Mouse (Mus musculus): ENCODE measurements around the gene Col25a1.
A peak's percentile ranks its signal among the peaks of the same experiment; 100 is the strongest.

The Col25a1 gene

GRCm38 (mm10) chr3:130166875-130167274 lies 35.6 kb downstream of the Col25a1 start:
- DNase-seq: no peak

- no peak for DNase-seq
These were observed 41.5 kb downstream of the Col25a1 start for GRCm38 (mm10) chr3:130172764-130173163.

GRCm38 (mm10) chr3:130180181-130180940 lies 49.1 kb downstream of the Col25a1 start:
- DNase-seq: peak; percentile 75

- peak; percentile 8 for DNase-seq
These were observed 49.8 kb downstream of the Col25a1 start for GRCm38 (mm10) chr3:130180964-130181590.

GRCm38 (mm10) chr3:130181591-130181980 lies 50.3 kb downstream of the Col25a1 start:
- no peak for DNase-seq

GRCm38 (mm10) chr3:130182450-130182849 lies 51.1 kb downstream of the Col25a1 start:
- DNase-seq: no peak

GRCm38 (mm10) chr3:130185111-130185510 lies 53.8 kb downstream of the Col25a1 start:
- no peak for DNase-seq

- peak; percentile 8 for DNase-seq
These were observed 56.3 kb downstream of the Col25a1 start for GRCm38 (mm10) chr3:130187588-130187987.

- DNase-seq: no peak
These were observed 62.1 kb downstream of the Col25a1 start for GRCm38 (mm10) chr3:130193450-130193849.

- no peak for DNase-seq
These were observed 83.3 kb downstream of the Col25a1 start for GRCm38 (mm10) chr3:130214631-130215030.

- DNase-seq: no peak
These were observed 84.8 kb downstream of the Col25a1 start for GRCm38 (mm10) chr3:130216141-130216540.

GRCm38 (mm10) chr3:130216646-130217045 lies 85.3 kb downstream of the Col25a1 start:
- DNase-seq: no peak

- DNase-seq: no peak
These were observed 86.4 kb downstream of the Col25a1 start for GRCm38 (mm10) chr3:130217705-130218104.

GRCm38 (mm10) chr3:130218232-130218728 lies 87.0 kb downstream of the Col25a1 start:
- no peak for DNase-seq

- no peak for DNase-seq
These were observed 89.5 kb downstream of the Col25a1 start for GRCm38 (mm10) chr3:130220811-130221210.

GRCm38 (mm10) chr3:130228186-130228585 lies 96.9 kb downstream of the Col25a1 start:
- no peak for DNase-seq

- DNase-seq: no peak
These were observed 101.6 kb downstream of the Col25a1 start for GRCm38 (mm10) chr3:130232944-130233343.

- DNase-seq: no peak
These were observed 103.9 kb downstream of the Col25a1 start for GRCm38 (mm10) chr3:130235233-130235632.

- DNase-seq: no peak
These were observed 104.8 kb downstream of the Col25a1 start for GRCm38 (mm10) chr3:130236129-130236528.

GRCm38 (mm10) chr3:130237852-130238251 lies 106.6 kb downstream of the Col25a1 start:
- DNase-seq: no peak

- DNase-seq: no peak
These were observed 110.6 kb downstream of the Col25a1 start for GRCm38 (mm10) chr3:130241924-130242323.

GRCm38 (mm10) chr3:130242647-130243296 lies 111.5 kb downstream of the Col25a1 start:
- DNase-seq: no peak

- no peak for DNase-seq
These were observed 121.1 kb downstream of the Col25a1 start for GRCm38 (mm10) chr3:130252355-130252754.

GRCm38 (mm10) chr3:130256059-130256458 lies 124.8 kb downstream of the Col25a1 start:
- no peak for DNase-seq

Data from lung, postnatal 14 days (tissue).